Mouse (Mus musculus): ENCODE data around the gene Pi4kb. TPM values are rescaled to one million over a fixed set of nuclear protein-coding genes. Genes with fewer than 3 reads are reported as not detected.

Gene Pi4kb
- polyA plus RNA-seq, 1 experiment from 2014 or later, result 10.0 TPM

DNA sequence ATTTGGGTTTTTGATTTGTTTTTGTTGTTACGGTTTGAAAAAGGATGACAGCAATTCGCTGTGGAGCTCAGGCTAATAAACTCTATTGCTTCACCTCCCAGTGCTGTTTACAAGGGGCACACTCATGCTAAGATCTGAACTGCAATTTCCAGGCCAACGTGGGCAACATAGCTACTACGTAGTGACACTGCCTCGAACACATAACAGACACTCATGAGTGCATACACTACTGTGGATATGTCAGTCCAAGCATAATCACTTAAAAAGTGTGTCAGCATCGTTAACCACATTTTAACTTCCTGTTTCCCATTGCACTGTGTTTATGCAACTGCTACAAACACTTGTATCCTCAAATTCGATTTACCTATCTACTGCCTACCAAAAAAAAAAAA lies 68.3 kb downstream of the Pi4kb start:
- ATAC-seq (ENCODE audit: low FRiP score, low TSS enrichment) (peak; percentile 63), DNase-seq (ENCODE audit: low spot score) (no peak)
- no peaks in the 10 kb centered on the region for H3K9me3 ChIP-seq (ENCODE audit: control insufficient read depth, low read length)
- peak overlapping the region; percentile 83 for H3K4me3 ChIP-seq (ENCODE audit: low read depth, low read length)
- peak overlapping the region; percentile 19; the same call in 1 of the 2 replicates for H3K9ac ChIP-seq (ENCODE audit: low read length)
- 16% methylated on average over 7 of the region's 7 CpGs for WGBS
- peak overlapping the region; percentile 56; the same call in 1 of the 2 replicates for H3K27ac ChIP-seq (replicated peaks)
- TF ChIP-seq CTCF (IDR thresholded peaks at IDR 0.05; ENCODE audit: low read depth) (no peak), EP300 (optimal IDR thresholded peaks at IDR 0.05) (no peak)
- H3K4me2 ChIP-seq (replicated peaks; ENCODE audit: low read depth), result peak overlapping the region; percentile 44
- H3K4me1 ChIP-seq (replicated peaks; ENCODE audit: control insufficient read depth, insufficient read depth), result 0 out of 2 replicates have a peak, but pooled peaks cover 3% of the 10 kb centered on the region
- H3K36me3 ChIP-seq (ENCODE audit: control insufficient read depth, insufficient read depth, low read length), result no peaks in the 10 kb centered on the region
- H3K27me3 ChIP-seq (ENCODE audit: control insufficient read depth, insufficient read depth, low read length), result no peaks in the 10 kb centered on the region

DNA sequence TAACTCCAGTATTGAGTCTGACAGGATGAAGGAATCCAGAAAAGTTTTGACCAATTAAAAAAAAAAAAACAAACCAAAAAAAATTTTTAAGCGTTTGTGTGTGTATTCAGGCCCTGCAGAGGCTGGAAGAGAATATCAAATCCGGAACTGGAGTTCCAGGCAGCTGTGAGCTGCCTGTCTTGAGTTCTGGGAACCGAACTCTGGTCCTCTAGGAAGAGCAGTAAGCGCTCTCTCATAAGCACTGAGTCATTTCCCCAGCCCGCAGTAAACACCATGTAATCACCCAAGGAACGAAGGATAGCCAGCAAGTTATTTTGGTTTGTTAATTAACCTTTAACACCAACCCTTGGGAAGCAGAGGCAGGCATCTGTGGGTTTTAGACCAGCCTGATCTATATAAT lies 68.7 kb downstream of the Pi4kb start:
- ATAC-seq (ENCODE audit: low FRiP score, low TSS enrichment) (no peak), DNase-seq (ENCODE audit: low spot score) (no peak)
- no peak overlapping the region for H3K9ac ChIP-seq (ENCODE audit: low read length)
- no peak overlapping the region for H3K4me3 ChIP-seq (ENCODE audit: low read depth, low read length)
- 0 out of 2 replicates have a peak, but pooled peaks cover 3% of the 10 kb centered on the region for H3K4me1 ChIP-seq (replicated peaks; ENCODE audit: control insufficient read depth, insufficient read depth)
- H3K27ac ChIP-seq (replicated peaks), result no peak overlapping the region
- H3K27me3 ChIP-seq (ENCODE audit: control insufficient read depth, insufficient read depth, low read length), result no peaks in the 10 kb centered on the region
- H3K36me3 ChIP-seq (ENCODE audit: control insufficient read depth, insufficient read depth, low read length), result no peaks in the 10 kb centered on the region
- no peak for TF ChIP-seq EP300 (optimal IDR thresholded peaks at IDR 0.05)
- TF ChIP-seq CTCF (IDR thresholded peaks at IDR 0.05; ENCODE audit: low read depth), result no peak
- WGBS, result 64% methylated on average over 6 of the region's 6 CpGs
- H3K4me2 ChIP-seq (replicated peaks; ENCODE audit: low read depth), result no peak overlapping the region
- no peaks in the 10 kb centered on the region for H3K9me3 ChIP-seq (ENCODE audit: control insufficient read depth, low read length)

DNA sequence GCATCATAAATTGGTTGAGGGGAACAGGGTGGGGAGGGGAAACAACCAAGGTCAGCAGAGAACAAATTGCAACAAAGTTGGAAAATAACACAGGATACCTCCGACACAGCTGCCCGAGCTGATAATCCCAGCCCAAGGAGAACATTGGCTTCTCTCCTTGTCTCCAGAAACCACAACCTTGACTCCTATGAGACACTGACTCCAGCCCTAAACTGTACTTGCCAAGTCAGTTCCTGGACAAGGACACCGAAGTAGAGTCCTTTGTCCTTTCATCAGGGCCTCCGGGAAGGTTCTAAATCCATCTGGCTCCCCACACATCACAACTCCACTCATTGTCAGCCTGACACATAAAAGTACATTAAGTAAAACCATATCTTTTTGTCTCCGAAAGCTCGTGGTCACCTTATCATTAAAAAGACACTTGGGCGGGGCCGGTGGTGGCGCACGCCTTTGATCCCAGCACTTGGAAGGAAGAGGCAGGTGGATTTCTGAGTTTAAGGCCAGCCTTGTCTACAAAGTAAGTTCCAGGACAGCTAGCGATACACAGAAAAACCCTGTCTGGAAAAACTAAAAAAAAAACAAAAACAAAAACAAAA lies 72.0 kb downstream of the Pi4kb start:
- Histone ChIP-seq H3K4me1 (replicated peaks; ENCODE audit: control insufficient read depth, insufficient read depth) (0 out of 2 replicates have a peak, but pooled peaks cover under 1% of the 10 kb centered on the region), H3K4me2 (replicated peaks; ENCODE audit: low read depth) (no peak overlapping the region), H3K36me3 (ENCODE audit: control insufficient read depth, insufficient read depth, low read length) (no peaks in the 10 kb centered on the region), H3K27me3 (ENCODE audit: control insufficient read depth, insufficient read depth, low read length) (no peaks in the 10 kb centered on the region), H3K4me3 (ENCODE audit: low read depth, low read length) (no peak overlapping the region), H3K27ac (replicated peaks) (no peak overlapping the region), H3K9me3 (ENCODE audit: control insufficient read depth, low read length) (no peaks in the 10 kb centered on the region), H3K9ac (ENCODE audit: low read length) (no peak overlapping the region)
- TF ChIP-seq EP300 (optimal IDR thresholded peaks at IDR 0.05) (no peak), CTCF (IDR thresholded peaks at IDR 0.05; ENCODE audit: low read depth) (no peak)
- WGBS, result 82% methylated on average over 11 of the region's 11 CpGs
- ATAC-seq (ENCODE audit: low FRiP score, low TSS enrichment) (no peak), DNase-seq (ENCODE audit: low spot score) (no peak)

DNA sequence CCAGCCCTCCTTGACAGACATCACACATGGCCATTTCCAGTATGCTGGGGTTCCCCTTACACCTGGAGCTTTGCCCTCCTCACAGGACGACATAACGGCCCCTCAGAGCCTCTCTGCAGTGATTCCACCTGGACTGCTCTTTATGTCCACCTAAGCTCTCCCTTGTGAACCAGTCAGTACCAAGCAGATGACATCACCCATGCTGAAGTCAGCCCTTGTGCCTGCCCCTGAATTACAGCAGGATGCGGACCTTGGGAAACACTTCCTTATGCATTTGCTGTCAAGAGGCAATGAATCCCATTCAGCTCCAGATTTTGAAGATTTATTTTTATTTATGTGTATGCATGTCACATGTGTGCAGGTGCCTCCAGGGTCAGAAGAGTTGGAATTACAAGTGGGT lies 73.4 kb downstream of the Pi4kb start:
- no peaks in the 10 kb centered on the region for H3K27me3 ChIP-seq (ENCODE audit: control insufficient read depth, insufficient read depth, low read length)
- TF ChIP-seq EP300 (optimal IDR thresholded peaks at IDR 0.05) (no peak), CTCF (IDR thresholded peaks at IDR 0.05; ENCODE audit: low read depth) (no peak)
- no peak overlapping the region for H3K9ac ChIP-seq (ENCODE audit: low read length)
- H3K36me3 ChIP-seq (ENCODE audit: control insufficient read depth, insufficient read depth, low read length), result no peaks in the 10 kb centered on the region
- no peak for ATAC-seq (ENCODE audit: low FRiP score, low TSS enrichment)
- H3K4me2 ChIP-seq (replicated peaks; ENCODE audit: low read depth), result no peak overlapping the region
- no peak overlapping the region for H3K27ac ChIP-seq (replicated peaks)
- no peaks in the 10 kb centered on the region for H3K9me3 ChIP-seq (ENCODE audit: control insufficient read depth, low read length)
- H3K4me3 ChIP-seq (ENCODE audit: low read depth, low read length), result no peak overlapping the region
- H3K4me1 ChIP-seq (replicated peaks; ENCODE audit: control insufficient read depth, insufficient read depth), result no peaks in the 10 kb centered on the region
- no peak for DNase-seq (ENCODE audit: low spot score)
- 63% methylated on average over 3 of the region's 3 CpGs for WGBS

DNA sequence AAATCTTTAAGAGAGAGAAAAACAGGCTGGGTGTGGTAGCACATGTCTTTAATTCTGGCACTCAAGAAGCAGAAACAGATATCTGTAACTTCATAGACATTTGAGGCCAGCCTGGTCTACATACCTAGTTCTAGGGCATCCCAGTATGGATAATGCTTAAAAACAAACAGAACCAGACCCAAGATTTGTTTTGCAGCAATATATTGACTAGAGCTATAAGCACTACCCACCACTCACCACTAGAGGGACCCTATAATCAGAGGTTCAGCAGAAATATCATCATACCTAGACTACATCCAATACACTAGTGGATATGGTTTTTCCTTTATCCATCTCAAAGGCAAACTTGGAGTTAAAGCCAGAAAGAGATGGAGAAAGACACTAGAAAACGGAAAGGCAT lies 78.4 kb downstream of the Pi4kb start:
- Histone ChIP-seq H3K4me2 (replicated peaks; ENCODE audit: low read depth) (no peak overlapping the region), H3K9me3 (ENCODE audit: control insufficient read depth, low read length) (no peaks in the 10 kb centered on the region), H3K27ac (replicated peaks) (no peak overlapping the region), H3K4me1 (replicated peaks; ENCODE audit: control insufficient read depth, insufficient read depth) (0 out of 2 replicates have a peak, but pooled peaks cover 2% of the 10 kb centered on the region), H3K4me3 (ENCODE audit: low read depth, low read length) (no peak overlapping the region), H3K36me3 (ENCODE audit: control insufficient read depth, insufficient read depth, low read length) (no peaks in the 10 kb centered on the region), H3K27me3 (ENCODE audit: control insufficient read depth, insufficient read depth, low read length) (no peaks in the 10 kb centered on the region), H3K9ac (ENCODE audit: low read length) (no peak overlapping the region)
- WGBS, result 41% methylated on average over 1 of the region's 1 CpGs
- TF ChIP-seq CTCF (IDR thresholded peaks at IDR 0.05; ENCODE audit: low read depth), result peak; percentile 92
- TF ChIP-seq EP300 (optimal IDR thresholded peaks at IDR 0.05), result no peak
- ATAC-seq (ENCODE audit: low FRiP score, low TSS enrichment) (no peak), DNase-seq (ENCODE audit: low spot score) (peak; percentile 33)

DNA sequence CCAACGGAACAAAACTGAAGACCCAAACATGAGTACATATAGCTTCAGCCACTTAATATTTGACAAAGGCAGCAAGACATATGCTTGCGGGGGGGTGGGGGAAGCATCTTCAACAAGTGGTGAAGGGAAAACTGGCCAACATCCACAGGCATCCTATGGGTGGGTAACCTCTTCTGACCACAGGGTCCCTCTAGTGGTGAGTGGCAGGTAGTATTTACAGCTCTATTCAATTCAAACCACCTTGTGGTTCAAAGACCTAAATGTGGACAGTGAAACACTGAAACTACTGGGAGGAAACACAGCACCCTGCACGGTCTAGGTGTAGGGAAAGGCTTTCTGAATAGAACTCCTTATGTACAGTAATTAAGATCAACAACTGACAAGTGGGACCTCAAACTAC lies 79.2 kb downstream of the Pi4kb start:
- 44% methylated on average over 3 of the region's 3 CpGs for WGBS
- H3K4me1 ChIP-seq (replicated peaks; ENCODE audit: control insufficient read depth, insufficient read depth), result 0 out of 2 replicates have a peak, but pooled peaks cover 2% of the 10 kb centered on the region
- no peak overlapping the region for H3K27ac ChIP-seq (replicated peaks)
- H3K4me3 ChIP-seq (ENCODE audit: low read depth, low read length), result no peak overlapping the region
- peak; percentile 82 for TF ChIP-seq CTCF (IDR thresholded peaks at IDR 0.05; ENCODE audit: low read depth)
- TF ChIP-seq EP300 (optimal IDR thresholded peaks at IDR 0.05), result no peak
- DNase-seq (ENCODE audit: low spot score) (peak; percentile 42), ATAC-seq (ENCODE audit: low FRiP score, low TSS enrichment) (peak; percentile 47; the same call in 1 of the 2 replicates)
- H3K9me3 ChIP-seq (ENCODE audit: control insufficient read depth, low read length), result no peaks in the 10 kb centered on the region
- H3K4me2 ChIP-seq (replicated peaks; ENCODE audit: low read depth), result no peak overlapping the region
- H3K9ac ChIP-seq (ENCODE audit: low read length), result no peak overlapping the region
- H3K27me3 ChIP-seq (ENCODE audit: control insufficient read depth, insufficient read depth, low read length), result no peaks in the 10 kb centered on the region
- 0 out of 2 replicates have a peak, but pooled peaks cover 2% of the 10 kb centered on the region for H3K36me3 ChIP-seq (ENCODE audit: control insufficient read depth, insufficient read depth, low read length)
